Mouse (Mus musculus): ENCODE results near the gene Mocs3. TPM values are rescaled to one million over a fixed set of nuclear protein-coding genes. Genes with fewer than 3 reads are reported as not detected.
A peak's percentile ranks its signal among the peaks of the same experiment; 100 is the strongest.

The Mocs3 gene
- polyA plus RNA-seq (2016; fragmentation: Nextera tagmentation; extraction: Ambion mirVana): 5.3 and 7.3 TPM in 2 replicates

DNA sequence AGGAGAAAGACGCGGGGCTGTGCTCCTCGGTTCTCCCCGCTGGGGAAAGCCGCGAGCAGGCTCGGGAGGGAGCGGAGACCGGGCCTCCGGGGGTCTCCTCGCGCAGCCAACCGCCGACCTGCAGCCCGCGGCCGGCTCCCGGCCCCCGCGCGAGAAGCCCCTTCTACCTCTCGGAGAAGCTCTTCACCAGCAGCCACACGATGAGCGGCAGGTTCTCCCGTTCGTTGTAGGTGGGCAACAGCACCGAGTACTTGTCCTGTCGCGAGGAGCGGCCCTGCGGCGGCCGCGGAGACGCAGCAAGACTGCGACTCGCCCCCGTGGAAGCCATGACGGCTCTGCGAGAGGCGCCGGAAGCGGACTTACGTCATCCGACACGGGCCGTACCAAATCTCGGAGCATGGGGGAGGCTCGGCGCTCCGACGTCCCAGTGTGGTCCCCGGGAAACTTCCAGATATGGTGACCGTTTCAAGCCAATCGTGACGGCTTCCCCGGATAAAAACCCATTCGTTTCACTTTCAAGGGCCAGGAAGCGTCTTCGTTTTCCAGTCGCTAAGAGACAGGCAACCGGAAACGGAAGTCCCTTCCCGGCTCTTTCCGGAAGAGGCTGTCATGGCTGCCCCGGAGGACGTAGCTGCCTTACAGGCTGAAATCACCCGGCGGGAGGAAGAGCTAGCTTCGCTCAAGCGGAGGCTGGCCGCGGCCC is at the start of gene Mocs3, which contains the start of the genes Gm20716 and Dpm1:
TSS of gene Mocs3 (plus strand) at position 597 of the 703 bp plus-strand sequence.
TSS of gene Gm20716 (minus strand) at position 339 of the 703 bp plus-strand sequence.
TSS of gene Dpm1 (minus strand) at position 566 of the 703 bp plus-strand sequence.
- peak within 1 kb of the TSS; percentile 96 for H3K4me3 ChIP-seq
- no peaks in the 10 kb centered on the region for H3K9me3 ChIP-seq
- peak within 1 kb of the TSS; percentile 97 for H3K27ac ChIP-seq
- no peaks in the 10 kb centered on the region for H3K27me3 ChIP-seq (ENCODE audit: insufficient read depth, poor library complexity, severe bottlenecking)
- H3K36me3 ChIP-seq: peaks cover 40% of the 10 kb centered on the region
- under 1% methylated on average over 73 of the region's 73 CpGs for WGBS
- DNase-seq (ENCODE audit: low spot score): peak; percentile 95
- H3K4me1 ChIP-seq: peaks cover 31% of the 10 kb centered on the region

DNA sequence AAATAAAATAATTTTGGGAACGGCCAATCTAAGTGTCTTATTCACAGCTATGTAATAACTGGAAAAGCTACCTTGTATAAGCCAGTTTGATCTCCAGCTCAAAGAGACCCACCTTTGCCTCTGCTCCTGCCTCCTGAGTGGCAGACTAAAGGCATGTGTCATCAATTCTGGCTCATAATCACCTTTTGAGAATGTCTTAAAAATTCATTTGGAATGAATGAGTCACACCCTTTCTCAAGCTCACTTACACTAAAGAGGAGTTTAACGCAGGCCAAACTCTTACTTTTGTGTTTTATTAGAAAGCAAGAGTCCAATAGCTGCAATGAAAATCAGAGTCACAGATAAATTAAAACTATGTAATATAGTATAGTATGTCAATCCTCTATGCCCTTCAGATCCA is 38.6 kb upstream of the Mocs3 start:
- H3K4me3 ChIP-seq: no peak overlapping the region
- 93% methylated on average over 2 of the region's 2 CpGs for WGBS
- peaks cover 49% of the 10 kb centered on the region for H3K4me1 ChIP-seq
- H3K9me3 ChIP-seq: no peaks in the 10 kb centered on the region
- H3K36me3 ChIP-seq: peaks cover 45% of the 10 kb centered on the region
- no peak overlapping the region for H3K27ac ChIP-seq
- no peaks in the 10 kb centered on the region for H3K27me3 ChIP-seq (ENCODE audit: insufficient read depth, poor library complexity, severe bottlenecking)
- no peak for DNase-seq (ENCODE audit: low spot score)

DNA sequence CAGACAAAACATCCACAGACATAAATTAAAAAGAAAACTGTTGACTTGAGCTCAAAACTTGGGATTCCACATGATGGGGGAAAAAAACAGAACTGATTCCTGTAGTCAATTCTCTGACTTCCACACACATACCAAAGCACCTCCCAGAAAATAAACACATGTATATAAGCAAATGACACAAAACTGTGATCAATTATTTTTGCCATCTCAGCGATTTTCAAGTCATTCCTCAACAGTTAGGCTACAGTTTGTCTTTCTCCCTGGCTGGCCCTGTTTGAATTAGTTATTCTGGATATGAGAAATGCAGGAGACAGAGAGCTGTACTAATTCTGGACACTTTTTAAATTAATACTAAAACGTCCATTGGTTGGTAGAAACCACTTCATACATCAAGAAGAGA is 36.7 kb upstream of the Mocs3 start:
- 69% methylated on average over 2 of the region's 2 CpGs for WGBS
- no peak for DNase-seq (ENCODE audit: low spot score)
- H3K4me1 ChIP-seq: peaks cover 51% of the 10 kb centered on the region
- no peak overlapping the region for H3K27ac ChIP-seq
- H3K9me3 ChIP-seq: no peaks in the 10 kb centered on the region
- peaks cover 40% of the 10 kb centered on the region for H3K36me3 ChIP-seq
- H3K4me3 ChIP-seq: no peak overlapping the region
- H3K27me3 ChIP-seq (ENCODE audit: insufficient read depth, poor library complexity, severe bottlenecking): no peaks in the 10 kb centered on the region

DNA sequence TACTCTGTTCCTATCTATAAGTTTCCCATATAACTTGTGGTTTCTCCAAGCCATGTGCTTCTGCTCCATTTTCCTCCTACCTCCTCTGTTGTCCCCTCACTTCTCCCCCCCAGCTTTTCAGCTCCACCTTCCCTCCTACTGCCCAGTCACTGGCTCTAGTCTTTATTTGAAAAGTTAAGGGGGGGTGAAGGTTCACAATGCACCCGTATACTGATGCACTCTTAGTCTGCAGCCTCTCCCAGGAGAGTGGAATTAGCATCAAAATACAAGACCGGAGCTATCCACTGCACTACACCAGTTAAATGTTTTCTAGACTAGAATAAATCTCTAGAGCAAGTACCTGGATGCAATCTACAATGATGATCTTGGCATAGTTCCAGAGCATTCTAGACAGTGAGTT is 34.7 kb upstream of the Mocs3 start:
- no peaks in the 10 kb centered on the region for H3K27me3 ChIP-seq (ENCODE audit: insufficient read depth, poor library complexity, severe bottlenecking)
- H3K9me3 ChIP-seq: no peaks in the 10 kb centered on the region
- H3K4me1 ChIP-seq: peaks cover 49% of the 10 kb centered on the region
- peaks cover 43% of the 10 kb centered on the region for H3K36me3 ChIP-seq
- no peak overlapping the region for H3K4me3 ChIP-seq
- no peak overlapping the region for H3K27ac ChIP-seq
- no peak for DNase-seq (ENCODE audit: low spot score)
- WGBS: 75% methylated on average over 2 of the region's 2 CpGs

DNA sequence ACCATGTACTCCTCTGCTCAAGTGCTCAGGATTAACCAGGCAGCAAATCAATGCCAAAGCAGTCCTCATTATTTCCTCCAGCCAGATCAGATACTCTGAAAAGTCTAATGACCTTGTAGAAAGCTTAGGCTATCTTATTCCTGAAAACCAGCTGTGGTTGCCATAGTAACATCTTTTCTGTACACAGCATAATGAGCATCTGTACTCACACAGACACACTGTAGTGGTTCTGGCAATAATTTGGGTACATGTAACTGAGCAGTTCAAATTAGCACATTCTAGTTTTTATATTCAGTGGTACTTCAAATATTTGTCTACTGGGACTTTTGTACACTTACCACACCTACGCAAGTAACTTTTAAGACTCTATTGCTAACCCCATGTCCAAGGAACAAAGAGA is 32.0 kb upstream of the Mocs3 start:
- H3K27me3 ChIP-seq (ENCODE audit: insufficient read depth, poor library complexity, severe bottlenecking): no peaks in the 10 kb centered on the region
- H3K27ac ChIP-seq: no peak overlapping the region
- peaks cover 42% of the 10 kb centered on the region for H3K36me3 ChIP-seq
- no peaks in the 10 kb centered on the region for H3K9me3 ChIP-seq
- H3K4me3 ChIP-seq: no peak overlapping the region
- DNase-seq (ENCODE audit: low spot score): no peak
- WGBS: 94% methylated on average over 1 of the region's 1 CpGs
- peaks cover 47% of the 10 kb centered on the region for H3K4me1 ChIP-seq

DNA sequence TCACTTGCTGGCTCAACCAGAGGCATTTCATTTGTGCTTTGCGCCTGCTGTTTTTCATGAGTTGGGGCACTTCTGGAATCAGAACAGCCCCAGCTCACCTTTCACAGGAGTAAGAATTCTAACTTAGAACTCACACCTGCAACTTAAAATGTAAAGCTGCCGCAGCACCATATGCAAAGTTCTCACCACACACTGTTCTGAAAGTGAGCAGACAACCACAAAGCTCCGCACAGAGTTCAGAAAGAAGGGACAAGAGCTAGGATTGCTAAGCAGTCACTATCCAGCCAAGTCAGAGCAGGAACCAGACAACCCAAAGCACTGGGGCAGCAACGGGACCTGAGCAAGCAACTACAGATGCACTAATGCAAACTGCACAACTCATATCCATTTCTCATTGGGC is 30.9 kb upstream of the Mocs3 start:
- no peaks in the 10 kb centered on the region for H3K9me3 ChIP-seq
- H3K27me3 ChIP-seq (ENCODE audit: insufficient read depth, poor library complexity, severe bottlenecking): no peaks in the 10 kb centered on the region
- DNase-seq (ENCODE audit: low spot score): no peak
- peaks cover 41% of the 10 kb centered on the region for H3K4me1 ChIP-seq
- no peak overlapping the region for H3K27ac ChIP-seq
- 89% methylated on average over 4 of the region's 4 CpGs for WGBS
- no peak overlapping the region for H3K4me3 ChIP-seq
- H3K36me3 ChIP-seq: peaks cover 51% of the 10 kb centered on the region

DNA sequence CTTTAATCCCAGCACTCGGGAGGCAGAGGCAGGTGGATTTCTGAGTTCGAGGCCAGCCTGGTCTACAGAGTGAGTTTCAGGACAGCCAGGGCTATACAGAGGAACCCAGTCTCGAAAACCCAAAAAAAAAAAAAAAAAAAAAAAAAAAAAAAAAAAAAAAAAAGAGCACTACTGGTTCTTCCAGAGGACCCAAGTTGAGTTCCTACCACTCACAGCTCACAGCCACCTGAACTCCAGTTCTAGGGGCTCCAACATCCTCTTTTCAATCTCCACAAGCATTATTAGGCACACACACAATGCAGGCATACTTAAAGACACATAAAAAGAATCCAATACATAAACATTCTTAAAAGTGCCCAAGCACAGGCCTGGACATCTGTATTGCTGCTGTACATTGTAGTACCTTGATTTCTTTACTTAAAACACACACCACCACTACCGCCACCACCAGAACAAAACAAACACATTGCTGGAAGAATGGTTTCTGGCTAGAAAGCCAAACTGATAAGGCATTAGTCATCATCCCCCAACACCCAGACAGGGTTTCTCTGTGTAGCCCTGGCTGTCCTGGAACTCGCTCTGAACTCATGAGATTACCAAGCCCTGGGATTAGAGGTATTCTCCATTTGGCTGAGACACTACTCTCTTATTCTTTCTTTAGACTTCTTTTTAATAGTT is 30.3 kb upstream of the Mocs3 start:
- no peaks in the 10 kb centered on the region for H3K27me3 ChIP-seq (ENCODE audit: insufficient read depth, poor library complexity, severe bottlenecking)
- 70% methylated on average over 4 of the region's 5 CpGs for WGBS
- peaks cover 43% of the 10 kb centered on the region for H3K4me1 ChIP-seq
- H3K27ac ChIP-seq: no peak overlapping the region
- H3K4me3 ChIP-seq: no peak overlapping the region
- H3K9me3 ChIP-seq: no peaks in the 10 kb centered on the region
- no peak for DNase-seq (ENCODE audit: low spot score)
- peaks cover 53% of the 10 kb centered on the region for H3K36me3 ChIP-seq

DNA sequence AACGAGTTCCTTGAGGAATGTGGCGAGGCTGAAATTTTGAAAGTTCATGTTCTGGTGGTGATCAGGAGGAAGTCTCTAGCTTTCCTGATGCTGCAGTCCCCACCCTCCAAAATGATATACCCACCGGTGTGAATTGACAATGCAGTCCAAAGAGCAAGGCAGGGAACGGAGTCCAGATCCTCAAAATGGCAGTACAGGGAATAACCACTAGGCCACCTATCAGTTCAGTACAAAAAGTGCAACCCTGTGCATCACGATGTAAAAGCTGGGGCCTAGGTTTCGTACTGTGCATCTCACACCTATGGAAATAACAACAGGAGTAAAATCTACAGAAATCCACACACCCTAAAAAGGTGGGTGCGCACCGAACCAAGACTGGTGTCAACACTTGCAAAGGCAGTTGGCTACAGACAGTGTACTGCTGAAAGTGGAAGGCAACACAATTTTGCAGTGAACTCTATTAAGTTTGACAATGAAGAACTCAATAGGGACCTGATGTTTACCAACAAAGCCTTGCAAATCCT is 25.9 kb upstream of the Mocs3 start:
- 88% methylated on average over 8 of the region's 8 CpGs for WGBS
- Histone ChIP-seq H3K27me3 (ENCODE audit: insufficient read depth, poor library complexity, severe bottlenecking) (no peaks in the 10 kb centered on the region), H3K4me3 (peak overlapping the region; percentile 99), H3K9me3 (no peaks in the 10 kb centered on the region), H3K4me1 (peaks cover 33% of the 10 kb centered on the region), H3K36me3 (peaks cover 52% of the 10 kb centered on the region), H3K27ac (no peak overlapping the region)
- DNase-seq (ENCODE audit: low spot score): no peak

DNA sequence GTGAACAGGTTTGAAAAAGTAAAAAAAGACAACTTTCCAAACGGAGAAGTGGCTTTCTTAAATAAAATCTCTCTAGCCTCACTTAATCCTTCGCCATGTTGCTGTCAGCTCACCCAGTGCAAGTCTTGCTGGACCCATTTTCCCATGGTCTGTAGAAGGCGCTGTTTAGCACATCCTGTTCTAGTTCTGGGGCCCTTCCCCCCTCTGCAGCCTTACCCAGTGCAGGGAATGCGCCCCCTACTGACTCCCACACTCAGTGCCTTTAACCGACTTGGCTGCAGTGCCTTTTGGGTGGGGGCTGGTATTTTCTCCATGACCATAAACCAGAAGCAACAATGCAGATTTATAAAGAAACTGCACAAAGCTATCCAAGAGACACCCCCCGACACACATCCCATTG is 25.2 kb upstream of the Mocs3 start:
- Histone ChIP-seq H3K9me3 (no peaks in the 10 kb centered on the region), H3K4me1 (peaks cover 28% of the 10 kb centered on the region), H3K27ac (peak overlapping the region; percentile 100), H3K36me3 (peaks cover 56% of the 10 kb centered on the region), H3K4me3 (peak overlapping the region; percentile 99), H3K27me3 (ENCODE audit: insufficient read depth, poor library complexity, severe bottlenecking) (no peaks in the 10 kb centered on the region)
- WGBS: 11% methylated on average over 6 of the region's 6 CpGs
- DNase-seq (ENCODE audit: low spot score): peak; percentile 96

DNA sequence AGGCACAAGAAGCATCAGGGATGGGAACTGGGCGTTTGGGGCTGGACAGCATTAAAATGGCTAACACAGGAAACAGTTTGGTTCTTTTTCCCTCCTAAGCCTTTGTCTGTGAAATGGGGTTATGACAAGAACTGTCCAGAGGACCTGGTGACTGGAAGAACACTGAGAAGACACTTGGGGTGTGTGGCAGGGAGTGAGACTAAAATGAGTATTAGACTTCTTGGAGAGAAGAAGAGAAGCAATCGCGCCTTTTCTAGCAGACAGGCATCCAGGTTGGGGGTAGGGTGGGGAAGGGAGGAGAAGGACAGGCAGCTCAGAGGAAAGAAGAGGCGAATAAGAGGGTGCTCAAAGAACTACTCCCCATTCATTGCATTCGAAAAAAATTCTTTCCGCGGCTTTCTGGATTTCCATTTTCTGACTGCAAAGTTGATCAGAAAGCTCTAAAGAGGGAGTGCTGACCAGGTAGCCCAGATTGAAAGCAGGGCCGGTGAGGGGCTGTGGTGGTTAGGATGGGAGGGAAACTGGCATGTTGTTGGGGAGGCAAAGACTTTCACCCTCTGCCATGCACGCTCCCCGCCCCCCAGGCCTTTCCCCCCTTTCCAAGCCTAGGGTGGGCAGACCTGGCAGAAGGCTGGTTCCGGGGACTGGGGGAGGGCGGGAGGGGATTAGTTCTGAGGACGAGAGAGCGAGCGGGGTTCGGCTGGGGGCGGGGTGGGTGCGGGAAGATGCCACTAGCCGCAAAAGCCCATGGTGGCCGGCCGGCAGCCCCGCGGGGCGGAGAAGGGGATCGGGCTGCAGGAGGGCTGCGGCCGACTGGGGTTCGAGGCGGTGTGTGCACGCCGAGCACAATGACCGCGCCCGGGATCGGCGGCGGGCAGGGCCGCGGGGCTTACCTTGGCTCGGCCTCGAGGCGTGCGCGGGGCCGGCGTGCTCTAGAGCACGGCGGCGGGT is 24.5 kb upstream of the Mocs3 start:
- peak overlapping the region; percentile 99 for H3K4me3 ChIP-seq
- H3K27me3 ChIP-seq (ENCODE audit: insufficient read depth, poor library complexity, severe bottlenecking): no peaks in the 10 kb centered on the region
- H3K4me1 ChIP-seq: peaks cover 21% of the 10 kb centered on the region
- H3K36me3 ChIP-seq: peaks cover 56% of the 10 kb centered on the region
- under 1% methylated on average over 44 of the region's 49 CpGs for WGBS
- H3K27ac ChIP-seq: peak overlapping the region; percentile 100
- no peak for DNase-seq (ENCODE audit: low spot score)
- no peaks in the 10 kb centered on the region for H3K9me3 ChIP-seq

DNA sequence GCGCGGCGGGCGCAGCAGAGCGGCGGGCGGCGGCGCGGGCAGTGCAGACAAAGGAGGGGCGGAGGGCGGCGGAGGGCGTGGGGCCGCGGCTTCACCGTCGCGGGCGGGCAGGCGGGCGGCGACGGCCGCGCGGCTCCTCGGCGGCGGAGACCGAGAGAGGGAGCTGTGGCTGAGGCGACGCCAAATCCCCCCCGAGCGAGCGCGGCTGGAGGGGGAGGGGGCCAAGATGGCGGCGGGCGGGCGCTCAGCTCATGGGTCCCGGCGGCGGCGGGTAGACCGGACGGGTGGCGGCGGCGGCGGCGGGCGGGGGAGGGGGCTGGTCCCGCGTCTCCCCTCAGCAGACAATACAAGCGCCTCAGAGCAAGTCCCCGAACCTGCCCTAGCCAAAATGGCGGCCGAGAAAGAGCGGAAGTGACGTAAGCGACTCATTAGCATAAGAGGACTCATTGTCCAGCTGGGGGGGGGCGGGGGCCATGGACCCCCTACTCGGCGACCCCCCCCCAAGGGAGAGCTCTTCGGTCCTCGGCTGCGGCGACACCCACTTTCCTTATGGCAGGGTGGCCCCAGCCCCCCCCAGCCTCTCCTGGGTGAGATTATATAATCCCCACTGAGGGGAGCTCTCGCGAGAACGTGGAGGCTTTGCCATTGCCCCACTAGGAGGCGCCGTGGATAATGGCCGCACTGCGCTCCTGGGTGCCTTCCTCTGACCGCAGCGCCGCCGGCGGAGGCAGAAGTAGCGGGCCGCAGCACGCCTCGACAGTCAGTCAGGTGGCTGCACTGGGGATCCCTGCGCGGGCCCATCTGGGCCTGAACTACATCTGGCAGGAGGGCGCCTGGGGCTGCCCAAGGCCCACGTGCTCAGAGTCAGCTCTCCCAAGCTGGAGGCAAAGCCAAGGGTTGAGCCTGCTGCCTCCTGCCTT is 23.4 kb upstream of the Mocs3 start, which contains the start of gene Adnp:
TSS of gene Adnp (minus strand) at position 388 of the 920 bp plus-strand sequence.
- H3K4me3 ChIP-seq: peak within 1 kb of the TSS; percentile 99
- H3K27ac ChIP-seq: peak within 1 kb of the TSS; percentile 100
- WGBS: 6% methylated on average over 73 of the region's 89 CpGs
- no peaks in the 10 kb centered on the region for H3K27me3 ChIP-seq (ENCODE audit: insufficient read depth, poor library complexity, severe bottlenecking)
- H3K9me3 ChIP-seq: no peaks in the 10 kb centered on the region
- peaks cover 20% of the 10 kb centered on the region for H3K4me1 ChIP-seq
- peaks cover 62% of the 10 kb centered on the region for H3K36me3 ChIP-seq
- DNase-seq (ENCODE audit: low spot score): peak; percentile 98
